Mouse (Mus musculus): ENCODE measurements around the gene St3gal3. TPM values are rescaled to one million over a fixed set of nuclear protein-coding genes. Genes with fewer than 3 reads are reported as not detected.

St3gal3 gene
- polyA plus RNA-seq, 1 experiment from 2014 or later: 13.2 TPM

GRCm38 (mm10) chr4:117986766-117987165 is 147.9 kb downstream of the St3gal3 start:
- 84% methylated on average over 8 of the region's 8 CpGs for WGBS
- Histone ChIP-seq H3K27ac (ENCODE audit: low read length) (no peak overlapping the region), H3K4me2 (ENCODE audit: low read length) (no peak overlapping the region), H3K27me3 (ENCODE audit: control insufficient read depth, insufficient read depth, low read depth, low read length) (no peaks in the 10 kb centered on the region), H3K9ac (ENCODE audit: low read depth, low read length) (no peak overlapping the region), H3K36me3 (ENCODE audit: control insufficient read depth, insufficient read depth, low read length) (no peaks in the 10 kb centered on the region), H3K4me1 (ENCODE audit: control insufficient read depth, insufficient read depth, low read length) (no peaks in the 10 kb centered on the region), H3K4me3 (ENCODE audit: low read depth, low read length) (no peak overlapping the region), H3K9me3 (replicated peaks; ENCODE audit: control insufficient read depth, low read length, poor library complexity, severe bottlenecking) (no peaks in the 10 kb centered on the region)
- ATAC-seq: no peak

- Histone ChIP-seq H3K4me2 (ENCODE audit: low read length) (no peak overlapping the region), H3K36me3 (ENCODE audit: control insufficient read depth, insufficient read depth, low read length) (no peaks in the 10 kb centered on the region), H3K9ac (ENCODE audit: low read depth, low read length) (no peak overlapping the region), H3K4me1 (ENCODE audit: control insufficient read depth, insufficient read depth, low read length) (no peaks in the 10 kb centered on the region), H3K27ac (ENCODE audit: low read length) (no peak overlapping the region), H3K4me3 (ENCODE audit: low read depth, low read length) (no peak overlapping the region), H3K27me3 (ENCODE audit: control insufficient read depth, insufficient read depth, low read depth, low read length) (no peaks in the 10 kb centered on the region), H3K9me3 (replicated peaks; ENCODE audit: control insufficient read depth, low read length, poor library complexity, severe bottlenecking) (no peaks in the 10 kb centered on the region)
- no peak for ATAC-seq
- WGBS: 67% methylated on average over 8 of the region's 8 CpGs
Observed at GRCm38 (mm10) chr4:117984993-117985587, 149.6 kb downstream of the St3gal3 start.

GRCm38 (mm10) chr4:117984206-117984605 is 150.5 kb downstream of the St3gal3 start:
- Histone ChIP-seq H3K4me2 (ENCODE audit: low read length) (no peak overlapping the region), H3K9ac (ENCODE audit: low read depth, low read length) (no peak overlapping the region), H3K27me3 (ENCODE audit: control insufficient read depth, insufficient read depth, low read depth, low read length) (no peaks in the 10 kb centered on the region), H3K36me3 (ENCODE audit: control insufficient read depth, insufficient read depth, low read length) (no peaks in the 10 kb centered on the region), H3K4me1 (ENCODE audit: control insufficient read depth, insufficient read depth, low read length) (no peaks in the 10 kb centered on the region), H3K9me3 (replicated peaks; ENCODE audit: control insufficient read depth, low read length, poor library complexity, severe bottlenecking) (no peaks in the 10 kb centered on the region), H3K27ac (ENCODE audit: low read length) (no peak overlapping the region), H3K4me3 (ENCODE audit: low read depth, low read length) (no peak overlapping the region)
- 92% methylated on average over 3 of the region's 3 CpGs for WGBS
- ATAC-seq: no peak

GRCm38 (mm10) chr4:117982706-117983105 is 152.0 kb downstream of the St3gal3 start:
- H3K9ac ChIP-seq (ENCODE audit: low read depth, low read length): no peak overlapping the region
- ATAC-seq: no peak
- H3K4me3 ChIP-seq (ENCODE audit: low read depth, low read length): no peak overlapping the region
- H3K36me3 ChIP-seq (ENCODE audit: control insufficient read depth, insufficient read depth, low read length): no peaks in the 10 kb centered on the region
- H3K27me3 ChIP-seq (ENCODE audit: control insufficient read depth, insufficient read depth, low read depth, low read length): no peaks in the 10 kb centered on the region
- no peak overlapping the region for H3K4me2 ChIP-seq (ENCODE audit: low read length)
- no peaks in the 10 kb centered on the region for H3K4me1 ChIP-seq (ENCODE audit: control insufficient read depth, insufficient read depth, low read length)
- no peaks in the 10 kb centered on the region for H3K9me3 ChIP-seq (replicated peaks; ENCODE audit: control insufficient read depth, low read length, poor library complexity, severe bottlenecking)
- 63% methylated on average over 7 of the region's 7 CpGs for WGBS
- 0 out of 2 replicates have a peak overlapping the region, but pooled peaks have one; percentile 20 for H3K27ac ChIP-seq (ENCODE audit: low read length)

GRCm38 (mm10) chr4:117981518-117981917 is 153.2 kb downstream of the St3gal3 start:
- Histone ChIP-seq H3K9ac (ENCODE audit: low read depth, low read length) (no peak overlapping the region), H3K27ac (ENCODE audit: low read length) (no peak overlapping the region), H3K4me1 (ENCODE audit: control insufficient read depth, insufficient read depth, low read length) (no peaks in the 10 kb centered on the region), H3K4me3 (ENCODE audit: low read depth, low read length) (no peak overlapping the region), H3K4me2 (ENCODE audit: low read length) (no peak overlapping the region), H3K27me3 (ENCODE audit: control insufficient read depth, insufficient read depth, low read depth, low read length) (no peaks in the 10 kb centered on the region), H3K9me3 (replicated peaks; ENCODE audit: control insufficient read depth, low read length, poor library complexity, severe bottlenecking) (no peaks in the 10 kb centered on the region), H3K36me3 (ENCODE audit: control insufficient read depth, insufficient read depth, low read length) (no peaks in the 10 kb centered on the region)
- no peak for ATAC-seq
- WGBS: 87% methylated on average over 4 of the region's 5 CpGs

GRCm38 (mm10) chr4:117980161-117980560 is 154.6 kb downstream of the St3gal3 start:
- Histone ChIP-seq H3K9me3 (replicated peaks; ENCODE audit: control insufficient read depth, low read length, poor library complexity, severe bottlenecking) (no peaks in the 10 kb centered on the region), H3K4me3 (ENCODE audit: low read depth, low read length) (no peak overlapping the region), H3K4me1 (ENCODE audit: control insufficient read depth, insufficient read depth, low read length) (no peaks in the 10 kb centered on the region), H3K9ac (ENCODE audit: low read depth, low read length) (no peak overlapping the region), H3K27ac (ENCODE audit: low read length) (no peak overlapping the region), H3K27me3 (ENCODE audit: control insufficient read depth, insufficient read depth, low read depth, low read length) (no peaks in the 10 kb centered on the region), H3K4me2 (ENCODE audit: low read length) (no peak overlapping the region), H3K36me3 (ENCODE audit: control insufficient read depth, insufficient read depth, low read length) (no peaks in the 10 kb centered on the region)
- 96% methylated on average over 4 of the region's 4 CpGs for WGBS
- ATAC-seq: no peak

- no peaks in the 10 kb centered on the region for H3K27me3 ChIP-seq (ENCODE audit: control insufficient read depth, insufficient read depth, low read depth, low read length)
- H3K4me3 ChIP-seq (ENCODE audit: low read depth, low read length): no peak overlapping the region
- no peak overlapping the region for H3K27ac ChIP-seq (ENCODE audit: low read length)
- H3K4me1 ChIP-seq (ENCODE audit: control insufficient read depth, insufficient read depth, low read length): no peaks in the 10 kb centered on the region
- no peak overlapping the region for H3K9ac ChIP-seq (ENCODE audit: low read depth, low read length)
- ATAC-seq: no peak
- no peaks in the 10 kb centered on the region for H3K9me3 ChIP-seq (replicated peaks; ENCODE audit: control insufficient read depth, low read length, poor library complexity, severe bottlenecking)
- 96% methylated on average over 4 of the region's 4 CpGs for WGBS
- H3K36me3 ChIP-seq (ENCODE audit: control insufficient read depth, insufficient read depth, low read length): no peaks in the 10 kb centered on the region
- no peak overlapping the region for H3K4me2 ChIP-seq (ENCODE audit: low read length)
Observed at GRCm38 (mm10) chr4:117979181-117979580, 155.5 kb downstream of the St3gal3 start.

- Histone ChIP-seq H3K9me3 (replicated peaks; ENCODE audit: control insufficient read depth, low read length, poor library complexity, severe bottlenecking) (no peaks in the 10 kb centered on the region), H3K27me3 (ENCODE audit: control insufficient read depth, insufficient read depth, low read depth, low read length) (no peaks in the 10 kb centered on the region), H3K9ac (ENCODE audit: low read depth, low read length) (no peak overlapping the region), H3K4me3 (ENCODE audit: low read depth, low read length) (no peak overlapping the region), H3K36me3 (ENCODE audit: control insufficient read depth, insufficient read depth, low read length) (no peaks in the 10 kb centered on the region), H3K4me1 (ENCODE audit: control insufficient read depth, insufficient read depth, low read length) (no peaks in the 10 kb centered on the region), H3K27ac (ENCODE audit: low read length) (no peak overlapping the region), H3K4me2 (ENCODE audit: low read length) (no peak overlapping the region)
- no peak for ATAC-seq
- WGBS: 94% methylated on average over 9 of the region's 9 CpGs
Observed at GRCm38 (mm10) chr4:117978282-117978681, 156.4 kb downstream of the St3gal3 start.

GRCm38 (mm10) chr4:117977841-117978240 is 156.9 kb downstream of the St3gal3 start:
- Histone ChIP-seq H3K36me3 (ENCODE audit: control insufficient read depth, insufficient read depth, low read length) (no peaks in the 10 kb centered on the region), H3K27me3 (ENCODE audit: control insufficient read depth, insufficient read depth, low read depth, low read length) (no peaks in the 10 kb centered on the region), H3K27ac (ENCODE audit: low read length) (no peak overlapping the region), H3K4me3 (ENCODE audit: low read depth, low read length) (no peak overlapping the region), H3K4me1 (ENCODE audit: control insufficient read depth, insufficient read depth, low read length) (no peaks in the 10 kb centered on the region), H3K4me2 (ENCODE audit: low read length) (no peak overlapping the region), H3K9ac (ENCODE audit: low read depth, low read length) (no peak overlapping the region), H3K9me3 (replicated peaks; ENCODE audit: control insufficient read depth, low read length, poor library complexity, severe bottlenecking) (no peaks in the 10 kb centered on the region)
- whole genome bisulfite sequencing: 89% methylated on average over 11 of the region's 11 CpGs
- ATAC-seq: no peak
